Mouse (Mus musculus): ENCODE measurements around the gene Dnajc8. TPM values are rescaled to one million over a fixed set of nuclear protein-coding genes. Genes with fewer than 3 reads are reported as not detected.

Dnajc8 gene
- polyA plus RNA-seq, 1 experiment: 41.8 TPM

DNA sequence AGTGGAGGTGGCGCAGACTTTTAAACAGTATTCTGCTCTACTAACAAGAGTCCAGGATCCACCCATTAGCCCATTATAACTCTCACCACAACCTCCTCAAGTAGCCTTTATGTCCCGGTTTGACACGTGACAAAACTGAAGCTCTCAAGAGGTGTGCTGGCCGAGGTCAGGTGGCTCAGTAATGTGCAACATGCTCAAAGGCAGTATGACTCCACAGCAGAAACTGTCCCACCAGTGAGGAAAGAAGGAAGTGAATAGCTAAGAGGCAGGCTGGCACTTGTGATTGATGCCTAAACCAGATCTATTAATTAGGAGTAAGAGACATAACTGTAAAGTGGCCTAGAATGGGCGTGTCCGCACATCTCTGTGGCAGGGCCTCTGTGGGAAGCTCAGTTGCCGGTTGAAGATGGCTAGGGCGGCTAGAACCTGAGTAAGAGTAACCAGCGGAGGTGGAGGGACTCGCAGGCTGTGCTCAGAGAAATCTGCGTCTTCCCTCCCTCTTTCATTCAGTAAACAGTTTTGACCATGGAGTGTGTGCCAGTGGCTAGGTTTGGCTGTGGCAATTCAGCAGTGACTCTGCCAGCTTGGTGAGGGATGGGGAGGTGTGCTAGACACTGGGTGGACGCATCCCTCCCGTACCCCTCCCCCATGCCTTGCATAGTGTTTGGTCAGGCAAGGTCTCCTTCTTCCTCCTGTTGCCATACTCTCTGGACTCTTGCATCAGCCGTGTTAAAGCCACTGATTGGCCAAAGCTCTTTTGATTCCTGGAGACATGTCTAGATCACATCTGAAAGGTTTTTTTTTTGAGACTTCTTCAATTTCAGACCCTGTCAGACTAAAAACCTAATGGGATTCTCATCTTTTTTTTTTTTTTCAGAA, 21.7 kb upstream of the Dnajc8 start:
- TF ChIP-seq POLR2A (IDR thresholded peaks at IDR 0.05; ENCODE audit: borderline replicate concordance, extremely low read depth, low read depth, low read length) (peak; percentile 9; the same call in 1 of the 2 replicates), CTCF (IDR thresholded peaks at IDR 0.05; ENCODE audit: insufficient read depth, low read length) (no peak)
- no peak for DNase-seq
- Histone ChIP-seq H3K4me1 (ENCODE audit: control insufficient read depth, insufficient read depth, low read length) (peaks cover 9% of the 10 kb centered on the region), H3K4me3 (replicated peaks; ENCODE audit: extremely low read depth, low read depth, low read length) (peak overlapping the region; percentile 27)
- WGBS: 47% methylated on average over 14 of the region's 14 CpGs

DNA sequence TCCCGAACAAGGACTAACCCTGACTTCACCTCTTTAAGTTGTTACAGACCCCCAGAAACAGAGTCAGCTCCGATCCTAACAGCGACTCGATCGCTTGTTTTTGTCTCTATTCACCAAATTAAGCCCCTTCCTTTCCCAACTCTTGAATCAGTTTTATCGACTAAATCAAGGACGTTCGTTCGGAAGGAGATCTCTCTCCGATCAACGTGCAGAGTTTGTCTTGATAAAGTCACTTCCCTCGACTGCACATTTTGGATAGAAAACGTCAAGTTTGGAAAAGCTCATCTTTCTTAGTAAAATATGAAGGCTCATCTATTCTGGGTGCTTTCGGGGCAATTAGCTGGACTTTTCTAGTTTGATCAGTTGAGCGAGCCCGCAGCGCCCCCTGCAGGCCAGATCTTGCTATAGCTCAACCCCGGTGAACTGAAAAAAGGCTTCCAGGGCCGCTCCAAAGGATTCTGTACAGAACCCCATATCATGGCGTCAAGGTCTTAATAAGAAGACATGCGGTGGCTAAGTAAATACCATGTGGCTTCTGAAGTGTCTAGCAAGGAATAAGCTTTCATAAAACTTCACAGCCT, 20.7 kb upstream of the Dnajc8 start:
- H3K4me3 ChIP-seq (replicated peaks; ENCODE audit: extremely low read depth, low read depth, low read length): peak overlapping the region; percentile 63
- TF ChIP-seq POLR2A (IDR thresholded peaks at IDR 0.05; ENCODE audit: borderline replicate concordance, extremely low read depth, low read depth, low read length) (no peak), CTCF (IDR thresholded peaks at IDR 0.05; ENCODE audit: insufficient read depth, low read length) (peak; percentile 75)
- peak; percentile 82 for DNase-seq
- 2% methylated on average over 21 of the region's 21 CpGs for WGBS
- H3K4me1 ChIP-seq (ENCODE audit: control insufficient read depth, insufficient read depth, low read length): peaks cover 9% of the 10 kb centered on the region

DNA sequence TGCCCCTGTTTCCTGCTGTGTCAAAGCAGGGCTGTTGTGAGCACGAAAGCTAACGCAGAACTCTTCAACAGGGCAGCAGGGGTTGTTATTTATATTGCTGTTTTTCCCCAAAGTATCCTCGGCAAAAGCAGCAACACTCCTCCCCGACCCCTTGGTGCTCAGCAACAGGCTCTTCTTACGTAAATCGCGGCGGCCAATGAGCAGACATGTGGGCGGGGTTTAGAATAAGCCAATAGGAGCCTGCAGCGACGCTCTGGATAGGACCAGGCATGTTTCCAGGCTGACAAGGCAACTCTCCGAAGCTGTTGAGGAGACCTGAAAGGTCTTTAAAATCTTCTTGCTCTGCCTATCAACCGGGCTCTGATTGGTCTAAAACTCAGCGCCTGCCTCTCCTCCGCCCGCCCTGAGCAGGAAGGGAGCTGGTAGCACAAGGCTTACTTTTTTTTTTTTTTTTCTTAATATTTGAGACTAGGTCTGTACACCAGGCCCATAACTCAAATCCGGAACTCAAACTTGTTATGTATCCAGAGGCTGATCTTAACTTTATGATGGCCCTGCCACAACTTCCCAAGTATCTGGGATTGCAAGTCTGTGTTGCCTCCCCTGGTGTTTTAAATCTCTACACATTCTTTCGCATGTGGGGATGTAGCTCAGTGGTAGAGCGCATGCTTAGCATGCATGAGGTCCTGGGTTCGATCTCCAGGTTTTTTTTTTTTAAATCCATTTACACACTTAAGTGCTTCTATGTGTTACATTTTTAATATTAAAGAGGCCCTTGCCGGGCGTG, 19.8 kb upstream of the Dnajc8 start:
- WGBS: 19% methylated on average over 22 of the region's 22 CpGs
- TF ChIP-seq CTCF (IDR thresholded peaks at IDR 0.05; ENCODE audit: insufficient read depth, low read length): no peak
- TF ChIP-seq POLR2A (IDR thresholded peaks at IDR 0.05; ENCODE audit: borderline replicate concordance, extremely low read depth, low read depth, low read length): peak; percentile 95; the same call in 1 of the 2 replicates
- Histone ChIP-seq H3K4me3 (replicated peaks; ENCODE audit: extremely low read depth, low read depth, low read length) (peak overlapping the region; percentile 63), H3K4me1 (ENCODE audit: control insufficient read depth, insufficient read depth, low read length) (peaks cover 7% of the 10 kb centered on the region)
- DNase-seq: peak; percentile 85

DNA sequence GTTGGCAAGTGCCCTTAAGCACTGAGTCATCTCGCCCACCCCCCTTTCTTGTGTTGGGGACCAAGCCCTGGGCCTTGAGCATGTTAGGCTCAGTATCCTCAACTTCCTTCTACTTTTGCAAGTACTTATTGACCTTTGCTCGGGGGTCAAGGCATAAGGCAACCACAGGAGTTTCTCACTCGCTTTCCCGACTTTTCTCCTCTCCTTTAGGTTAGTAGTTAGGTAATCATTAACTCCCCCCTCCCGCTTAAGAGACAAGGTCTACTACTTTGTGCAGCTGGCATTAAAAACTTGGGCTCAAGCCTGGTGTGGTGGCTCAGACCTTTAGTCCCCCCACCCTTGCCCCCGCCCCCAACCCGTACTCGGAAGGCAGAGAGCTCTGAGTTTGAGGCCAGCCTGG, 17.3 kb upstream of the Dnajc8 start:
- no peak for DNase-seq
- 67% methylated on average over 8 of the region's 8 CpGs for WGBS
- no peak for TF ChIP-seq CTCF (IDR thresholded peaks at IDR 0.05; ENCODE audit: insufficient read depth, low read length)
- no peak for TF ChIP-seq POLR2A (IDR thresholded peaks at IDR 0.05; ENCODE audit: borderline replicate concordance, extremely low read depth, low read depth, low read length)
- Histone ChIP-seq H3K4me1 (ENCODE audit: control insufficient read depth, insufficient read depth, low read length) (peaks cover 6% of the 10 kb centered on the region; the same call in 1 of the 2 replicates), H3K4me3 (replicated peaks; ENCODE audit: extremely low read depth, low read depth, low read length) (no peak overlapping the region)

DNA sequence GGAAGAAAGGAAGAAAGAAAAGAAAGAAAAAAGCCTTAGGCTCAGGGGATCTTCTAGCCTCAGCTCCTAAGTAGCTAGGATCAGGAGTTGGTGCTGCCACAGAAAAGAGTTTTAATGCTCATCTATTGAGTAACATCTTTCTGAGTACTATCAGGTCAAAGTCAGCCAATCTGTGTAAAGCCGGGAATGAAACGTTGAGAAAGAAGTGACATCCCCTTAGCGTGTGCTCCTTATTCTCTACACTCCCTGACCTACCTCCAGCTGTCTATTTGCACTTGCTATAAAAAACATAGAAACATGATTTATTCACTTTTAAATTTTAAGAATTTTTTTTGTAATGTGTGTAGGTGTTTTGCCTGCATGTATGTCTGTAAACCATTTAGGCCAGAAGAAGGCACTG, 16.2 kb upstream of the Dnajc8 start:
- H3K4me3 ChIP-seq (replicated peaks; ENCODE audit: extremely low read depth, low read depth, low read length): no peak overlapping the region
- TF ChIP-seq POLR2A (IDR thresholded peaks at IDR 0.05; ENCODE audit: borderline replicate concordance, extremely low read depth, low read depth, low read length): no peak
- DNase-seq: no peak
- H3K4me1 ChIP-seq (ENCODE audit: control insufficient read depth, insufficient read depth, low read length): peaks cover 4% of the 10 kb centered on the region; the same call in 1 of the 2 replicates
- 89% methylated on average over 3 of the region's 3 CpGs for WGBS

DNA sequence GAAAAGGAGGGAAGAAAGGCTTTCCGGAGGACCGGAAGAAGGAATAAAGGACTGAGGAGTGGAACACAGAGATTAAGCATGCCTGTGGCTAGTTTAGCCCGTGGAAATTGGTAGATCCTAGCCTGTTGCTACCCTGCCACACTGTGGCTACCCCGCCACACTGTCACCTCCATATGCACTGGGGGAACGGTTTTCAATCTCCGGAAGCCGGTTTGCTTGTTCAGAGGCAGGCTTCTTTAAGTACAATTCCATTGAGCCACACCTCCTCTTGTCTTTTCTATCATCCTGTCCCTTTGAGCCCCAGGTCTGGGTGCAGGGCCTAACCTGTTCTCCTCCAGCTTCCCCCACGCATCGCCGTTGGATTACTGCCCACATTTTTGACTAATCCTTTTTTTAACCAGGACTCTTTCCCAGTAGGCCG, 11.0 kb upstream of the Dnajc8 start:
- H3K4me1 ChIP-seq (ENCODE audit: control insufficient read depth, insufficient read depth, low read length): peaks cover 3% of the 10 kb centered on the region; the same call in 1 of the 2 replicates
- TF ChIP-seq CTCF (IDR thresholded peaks at IDR 0.05; ENCODE audit: insufficient read depth, low read length): no peak
- no peak for TF ChIP-seq POLR2A (IDR thresholded peaks at IDR 0.05; ENCODE audit: borderline replicate concordance, extremely low read depth, low read depth, low read length)
- 27% methylated on average over 11 of the region's 11 CpGs for WGBS
- no peak overlapping the region for H3K4me3 ChIP-seq (replicated peaks; ENCODE audit: extremely low read depth, low read depth, low read length)
- DNase-seq: no peak

DNA sequence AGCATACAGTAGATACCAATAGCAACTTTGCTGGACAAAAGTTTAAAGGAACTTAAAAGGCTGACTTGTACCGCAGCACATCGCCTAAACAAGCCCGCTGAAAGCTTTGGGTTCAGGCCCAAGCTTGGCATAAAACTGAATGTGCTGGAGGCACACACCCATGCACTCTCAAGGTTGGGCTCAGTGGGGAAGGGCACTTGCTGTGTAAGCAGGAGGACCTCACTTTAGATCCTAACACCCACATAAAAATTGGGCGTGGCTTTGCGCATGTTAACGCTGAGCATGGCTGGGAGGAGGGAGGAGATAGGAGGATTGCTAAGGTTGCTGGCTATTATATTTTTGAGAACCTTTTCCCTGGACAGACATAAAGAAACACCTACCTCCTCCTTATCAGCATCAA, 10.5 kb upstream of the Dnajc8 start:
- Histone ChIP-seq H3K4me3 (replicated peaks; ENCODE audit: extremely low read depth, low read depth, low read length) (no peak overlapping the region), H3K4me1 (ENCODE audit: control insufficient read depth, insufficient read depth, low read length) (peaks cover 3% of the 10 kb centered on the region; the same call in 1 of the 2 replicates)
- no peak for TF ChIP-seq CTCF (IDR thresholded peaks at IDR 0.05; ENCODE audit: insufficient read depth, low read length)
- TF ChIP-seq POLR2A (IDR thresholded peaks at IDR 0.05; ENCODE audit: borderline replicate concordance, extremely low read depth, low read depth, low read length): no peak
- 52% methylated on average over 6 of the region's 6 CpGs for WGBS
- DNase-seq: no peak

DNA sequence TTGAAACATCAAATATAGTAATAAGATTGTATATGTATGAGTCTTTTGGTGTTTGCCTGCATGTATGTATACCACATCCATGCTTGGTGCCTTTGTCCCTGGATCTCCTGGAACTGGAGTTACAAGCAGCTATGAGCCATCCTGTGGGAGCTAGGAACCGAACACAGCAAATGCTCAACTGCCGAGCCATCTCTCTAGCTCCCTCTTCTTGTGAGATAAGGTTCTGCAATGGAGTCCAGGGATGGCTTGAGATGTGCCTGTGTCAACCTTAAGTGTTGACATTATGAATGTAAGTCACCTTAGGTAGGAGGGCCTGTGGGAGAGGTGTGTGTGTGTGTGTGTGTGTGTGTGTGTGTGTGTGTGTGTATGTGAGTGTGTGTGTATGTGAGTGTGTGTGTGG, 8.7 kb upstream of the Dnajc8 start:
- TF ChIP-seq CTCF (IDR thresholded peaks at IDR 0.05; ENCODE audit: insufficient read depth, low read length) (peak; percentile 40; the same call in 1 of the 2 replicates), POLR2A (IDR thresholded peaks at IDR 0.05; ENCODE audit: borderline replicate concordance, extremely low read depth, low read depth, low read length) (no peak)
- peaks cover 3% of the 10 kb centered on the region; the same call in 1 of the 2 replicates for H3K4me1 ChIP-seq (ENCODE audit: control insufficient read depth, insufficient read depth, low read length)
- 30% methylated on average over 2 of the region's 2 CpGs for WGBS
- no peak for DNase-seq
- no peak overlapping the region for H3K4me3 ChIP-seq (replicated peaks; ENCODE audit: extremely low read depth, low read depth, low read length)

DNA sequence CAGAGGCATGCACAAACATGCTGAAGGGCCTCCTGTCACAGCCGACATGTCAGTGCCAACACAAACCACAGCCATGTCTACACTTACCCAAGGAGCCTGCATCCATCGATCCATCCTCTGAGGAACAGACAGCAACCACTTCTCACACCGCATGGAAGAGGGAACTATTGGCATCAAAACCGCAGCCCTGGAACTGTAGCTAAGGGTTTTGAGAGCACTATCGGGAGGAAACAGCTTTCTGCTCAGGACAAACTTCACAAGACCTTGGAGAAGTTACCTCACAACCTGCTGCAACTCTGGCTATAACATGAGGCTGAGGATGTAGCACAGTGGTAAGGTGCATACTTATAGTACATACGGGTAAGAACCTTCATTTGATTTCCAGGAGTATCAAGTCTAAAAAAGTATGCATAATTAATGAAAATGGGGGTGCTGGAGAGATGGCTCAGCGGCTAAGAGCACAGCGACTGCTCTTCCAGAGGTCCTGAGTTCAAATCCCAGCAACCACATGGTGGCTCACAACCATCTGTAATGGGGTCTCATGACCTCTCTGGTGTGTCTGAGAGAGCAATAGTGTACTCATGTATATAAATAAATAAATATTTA, 7.3 kb upstream of the Dnajc8 start:
- Histone ChIP-seq H3K4me3 (replicated peaks; ENCODE audit: extremely low read depth, low read depth, low read length) (no peak overlapping the region), H3K4me1 (ENCODE audit: control insufficient read depth, insufficient read depth, low read length) (peaks cover 6% of the 10 kb centered on the region; the same call in 1 of the 2 replicates)
- 76% methylated on average over 8 of the region's 8 CpGs for WGBS
- DNase-seq: no peak
- TF ChIP-seq POLR2A (IDR thresholded peaks at IDR 0.05; ENCODE audit: borderline replicate concordance, extremely low read depth, low read depth, low read length): no peak
- no peak for TF ChIP-seq CTCF (IDR thresholded peaks at IDR 0.05; ENCODE audit: insufficient read depth, low read length)

Measured in lung, adult 2 months (tissue).